Mouse (Mus musculus): ENCODE data around the gene Eif2b3. TPM values are rescaled to one million over a fixed set of nuclear protein-coding genes. Genes with fewer than 3 reads are reported as not detected.

The Eif2b3 gene
- polyA plus RNA-seq, 1 experiment from 2014 or later, result 44.1 TPM

DNA sequence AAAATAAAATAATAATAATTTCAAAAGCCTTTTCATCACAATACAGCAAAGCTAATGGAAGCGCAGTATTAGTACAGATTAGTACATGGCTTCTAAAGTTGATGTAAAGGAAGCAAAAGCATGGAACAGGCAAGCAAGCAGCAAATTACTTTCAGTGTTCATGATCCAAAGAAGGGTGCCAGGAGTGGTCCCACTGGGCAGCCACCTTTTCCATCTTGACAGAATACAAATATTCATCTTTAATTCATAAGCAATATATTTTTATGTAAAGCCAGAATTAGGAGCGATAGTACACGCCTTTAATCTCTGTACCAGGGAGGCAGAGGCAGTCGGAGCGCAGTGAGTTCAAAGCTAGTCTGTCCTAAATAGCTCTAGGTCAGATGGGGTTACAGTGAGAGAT is 100.4 kb downstream of the Eif2b3 start:
- no peak for ATAC-seq (ENCODE audit: low FRiP score)
- Histone ChIP-seq H3K4me1 (peaks cover 14% of the 10 kb centered on the region), H3K4me2 (peak overlapping the region; percentile 99), H3K9me3 (no peaks in the 10 kb centered on the region), H3K9ac (peak overlapping the region; percentile 70), H3K27me3 (no peaks in the 10 kb centered on the region), H3K36me3 (replicated peaks) (no peaks in the 10 kb centered on the region), H3K4me3 (replicated peaks) (peak overlapping the region; percentile 68), H3K27ac (peak overlapping the region; percentile 89)
- 79% methylated on average over 5 of the region's 5 CpGs for WGBS

GRCm38 (mm10) chr4:117120052-117120444 is 100.8 kb downstream of the Eif2b3 start:
- peaks cover 19% of the 10 kb centered on the region for H3K4me1 ChIP-seq
- no peaks in the 10 kb centered on the region for H3K27me3 ChIP-seq
- H3K9me3 ChIP-seq, result no peaks in the 10 kb centered on the region
- WGBS, result 7% methylated on average over 10 of the region's 10 CpGs
- H3K4me3 ChIP-seq (replicated peaks), result peak overlapping the region; percentile 68
- H3K9ac ChIP-seq, result peak overlapping the region; percentile 70
- no peaks in the 10 kb centered on the region for H3K36me3 ChIP-seq (replicated peaks)
- peak; percentile 21; the same call in 1 of the 2 replicates for ATAC-seq (ENCODE audit: low FRiP score)
- peak overlapping the region; percentile 99 for H3K4me2 ChIP-seq
- H3K27ac ChIP-seq, result peak overlapping the region; percentile 89

DNA sequence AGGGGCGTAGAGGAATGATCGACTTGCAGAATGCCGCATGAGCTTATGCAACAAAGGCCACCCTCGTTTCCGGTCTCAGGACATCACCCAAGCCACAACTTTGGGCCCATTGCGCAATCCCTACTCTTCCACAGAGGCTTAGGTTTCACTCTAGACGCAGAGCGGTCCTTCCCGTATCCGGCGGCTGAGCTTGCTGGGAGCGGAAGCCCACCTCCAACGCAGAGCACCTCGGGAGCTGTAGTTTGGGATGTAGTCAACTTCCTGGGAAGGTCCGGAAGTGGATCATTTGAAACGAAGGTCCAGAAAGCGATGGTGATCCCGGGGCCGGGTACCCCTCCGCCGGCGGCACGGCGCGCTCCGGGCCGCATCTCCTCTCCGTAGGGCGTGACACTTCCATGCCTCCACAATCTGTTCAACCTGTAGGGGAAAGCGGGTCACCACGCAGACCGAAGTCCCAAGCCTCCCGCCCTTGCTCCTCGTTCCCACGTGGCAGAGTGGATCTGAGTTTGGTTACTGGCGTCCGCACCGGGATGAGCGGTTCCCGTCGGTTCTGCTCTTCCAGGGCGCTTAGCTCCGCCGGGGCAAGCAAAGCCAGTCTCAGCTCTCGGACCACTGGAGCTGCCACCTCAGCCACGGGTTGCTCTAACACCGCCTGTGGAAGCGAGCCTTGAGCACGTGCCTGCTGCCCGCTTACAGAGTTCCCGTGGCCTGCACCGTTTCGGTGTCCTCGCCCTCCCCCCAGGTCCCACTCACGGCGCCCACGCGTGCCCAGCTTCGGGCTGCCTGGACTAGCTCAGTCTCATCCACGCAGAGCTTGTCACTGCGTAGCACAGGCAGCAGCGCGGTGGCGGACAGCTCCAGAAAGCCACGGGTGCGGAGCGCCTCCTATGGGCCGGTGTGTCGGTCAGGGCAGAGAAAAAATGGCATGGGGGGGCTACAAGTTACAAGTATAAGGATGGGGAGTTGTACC is 101.5 kb downstream of the Eif2b3 start:
- no peaks in the 10 kb centered on the region for H3K36me3 ChIP-seq (replicated peaks)
- H3K4me1 ChIP-seq, result peaks cover 25% of the 10 kb centered on the region
- H3K4me3 ChIP-seq (replicated peaks), result peak overlapping the region; percentile 68
- peak overlapping the region; percentile 99 for H3K4me2 ChIP-seq
- peak overlapping the region; percentile 89 for H3K27ac ChIP-seq
- H3K9ac ChIP-seq, result peak overlapping the region; percentile 70
- WGBS, result under 1% methylated on average over 69 of the region's 69 CpGs
- peak; percentile 94 for ATAC-seq (ENCODE audit: low FRiP score)
- H3K27me3 ChIP-seq, result no peaks in the 10 kb centered on the region
- H3K9me3 ChIP-seq, result no peaks in the 10 kb centered on the region

GRCm38 (mm10) chr4:117122209-117122608 is 103.0 kb downstream of the Eif2b3 start:
- no peak overlapping the region for H3K4me3 ChIP-seq (replicated peaks)
- H3K4me2 ChIP-seq, result no peak overlapping the region
- no peak overlapping the region for H3K27ac ChIP-seq
- WGBS, result 71% methylated on average over 4 of the region's 4 CpGs
- no peak overlapping the region for H3K9ac ChIP-seq
- no peaks in the 10 kb centered on the region for H3K27me3 ChIP-seq
- no peak for ATAC-seq (ENCODE audit: low FRiP score)
- H3K4me1 ChIP-seq, result peaks cover 36% of the 10 kb centered on the region
- H3K9me3 ChIP-seq, result no peaks in the 10 kb centered on the region
- H3K36me3 ChIP-seq (replicated peaks), result no peaks in the 10 kb centered on the region

DNA sequence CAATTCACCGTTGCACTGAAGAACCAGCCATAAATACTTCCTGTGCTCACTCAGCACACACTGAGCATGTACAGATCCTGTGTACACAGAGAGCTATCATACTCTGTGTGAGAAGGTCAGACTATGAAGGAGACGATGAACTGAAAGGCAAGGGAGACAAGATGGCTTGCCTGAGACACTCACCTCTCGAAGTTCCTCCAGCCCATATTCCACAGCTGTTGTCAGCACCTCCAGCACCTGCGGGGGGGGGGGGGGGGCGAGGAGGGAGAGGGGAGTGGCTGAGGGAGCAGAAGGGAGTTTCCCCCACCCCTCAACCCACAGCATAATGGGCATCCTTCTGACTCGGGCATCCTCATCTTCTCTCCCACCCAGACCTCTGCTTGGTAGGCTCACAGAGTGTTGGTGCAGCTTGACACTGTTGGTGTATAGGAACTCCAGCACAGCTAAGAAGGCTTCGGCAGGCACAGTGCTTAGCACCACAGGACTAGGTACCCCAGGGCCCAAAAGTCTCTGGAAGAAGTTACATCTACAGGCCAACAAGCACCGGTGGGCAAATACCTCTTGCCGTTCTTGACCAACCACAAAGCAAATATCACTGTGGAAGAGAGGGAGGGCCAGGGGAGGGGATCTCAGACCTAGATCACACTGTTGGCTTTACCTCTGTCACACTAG is 104.5 kb downstream of the Eif2b3 start:
- Histone ChIP-seq H3K4me2 (no peak overlapping the region), H3K4me1 (peaks cover 36% of the 10 kb centered on the region), H3K27ac (no peak overlapping the region), H3K36me3 (replicated peaks) (peaks cover 7% of the 10 kb centered on the region), H3K9ac (no peak overlapping the region), H3K27me3 (no peaks in the 10 kb centered on the region), H3K4me3 (replicated peaks) (no peak overlapping the region), H3K9me3 (no peaks in the 10 kb centered on the region)
- ATAC-seq (ENCODE audit: low FRiP score), result no peak
- WGBS, result 86% methylated on average over 7 of the region's 9 CpGs

- no peak for ATAC-seq (ENCODE audit: low FRiP score)
- H3K4me1 ChIP-seq, result peaks cover 36% of the 10 kb centered on the region
- peaks cover 12% of the 10 kb centered on the region for H3K36me3 ChIP-seq (replicated peaks)
- H3K27ac ChIP-seq, result no peak overlapping the region
- no peak overlapping the region for H3K4me2 ChIP-seq
- no peak overlapping the region for H3K9ac ChIP-seq
- H3K4me3 ChIP-seq (replicated peaks), result no peak overlapping the region
- WGBS, result 96% methylated on average over 3 of the region's 3 CpGs
- no peaks in the 10 kb centered on the region for H3K9me3 ChIP-seq
- H3K27me3 ChIP-seq, result no peaks in the 10 kb centered on the region
These were observed 105.0 kb downstream of the Eif2b3 start for GRCm38 (mm10) chr4:117124218-117124517.

DNA sequence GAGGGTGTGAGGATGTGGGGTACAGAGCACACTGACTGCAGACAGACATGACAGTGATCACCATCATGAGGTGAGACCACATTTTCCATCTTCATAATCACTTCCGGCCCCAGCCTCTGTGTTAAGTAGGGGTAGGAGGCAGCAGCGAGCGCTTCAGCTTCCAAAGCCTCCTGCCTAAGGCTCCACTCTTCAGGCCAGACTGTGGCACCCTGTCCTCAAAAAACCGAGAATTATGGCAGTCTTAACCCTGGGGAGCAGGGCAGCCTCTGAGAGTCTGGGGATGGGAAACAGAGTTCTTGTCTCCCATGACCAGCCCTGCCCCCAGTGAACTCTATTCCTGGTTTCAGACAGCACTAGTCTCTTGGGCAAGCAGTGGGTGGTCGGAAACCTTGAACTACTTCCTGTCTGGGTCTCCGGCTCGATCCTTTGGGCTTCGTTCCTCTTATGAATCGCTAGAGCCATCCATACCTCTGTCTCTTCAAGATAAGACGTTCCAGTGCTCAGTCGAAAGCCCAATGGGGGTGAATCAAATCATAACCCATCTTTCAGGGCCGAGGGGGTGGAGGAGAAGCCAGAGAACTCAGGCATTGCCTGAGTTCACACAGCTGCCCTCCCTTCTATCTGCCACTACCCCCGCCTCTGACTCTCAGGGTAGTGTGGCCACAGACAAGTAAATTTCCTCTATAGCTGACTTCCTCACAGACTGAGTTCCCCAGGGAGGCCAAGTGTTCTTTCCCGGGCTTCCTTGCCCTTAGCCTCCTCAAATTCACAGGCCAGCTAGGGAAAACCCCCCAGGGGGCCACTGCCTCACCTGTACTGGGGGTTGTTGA is 105.5 kb downstream of the Eif2b3 start:
- Histone ChIP-seq H3K4me2 (peak overlapping the region; percentile 24), H3K27ac (peak overlapping the region; percentile 80), H3K27me3 (no peaks in the 10 kb centered on the region), H3K9me3 (no peaks in the 10 kb centered on the region), H3K4me1 (peaks cover 34% of the 10 kb centered on the region), H3K36me3 (replicated peaks) (peaks cover 15% of the 10 kb centered on the region), H3K9ac (peak overlapping the region; percentile 56), H3K4me3 (replicated peaks) (no peak overlapping the region; the same call in 1 of the 2 replicates)
- ATAC-seq (ENCODE audit: low FRiP score), result no peak
- 80% methylated on average over 14 of the region's 14 CpGs for WGBS

DNA sequence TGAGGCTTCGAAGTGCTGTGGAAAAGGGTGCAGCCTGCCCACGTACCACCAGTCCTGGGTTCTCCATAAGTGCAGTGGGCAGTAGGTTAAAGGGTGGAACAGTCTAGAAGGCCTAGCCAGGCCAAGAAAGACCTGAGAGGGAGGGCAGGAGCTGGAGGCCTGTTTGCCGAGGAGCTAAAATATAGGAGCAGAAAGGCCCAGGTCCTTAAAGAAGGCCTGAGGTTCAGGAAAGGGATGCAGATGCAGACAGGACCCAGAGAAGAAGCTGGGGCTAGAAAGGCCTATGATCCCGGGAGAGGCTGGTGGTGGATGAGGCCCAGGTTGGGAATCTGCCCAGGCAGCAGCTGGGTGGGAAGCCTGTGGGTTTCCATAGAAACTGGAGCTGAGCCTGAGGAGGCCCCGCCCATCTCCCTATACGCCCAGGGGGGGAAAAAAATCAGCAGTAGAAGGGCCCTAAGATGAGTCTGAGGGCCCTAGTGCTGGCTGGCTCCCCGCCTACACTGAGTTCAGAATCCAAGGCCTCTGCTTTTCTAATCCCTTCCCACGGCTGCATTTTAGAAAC is 106.2 kb downstream of the Eif2b3 start, which contains the start of gene Btbd19:
Gene Btbd19, minus strand, starts transcription at position 378 of the 562 bp plus-strand sequence.
- Histone ChIP-seq H3K4me3 (replicated peaks) (no peak within 1 kb of the TSS; the same call in 1 of the 2 replicates), H3K4me2 (peak within 1 kb of the TSS; percentile 24), H3K36me3 (replicated peaks) (peaks cover 20% of the 10 kb centered on the region), H3K27ac (peak within 1 kb of the TSS; percentile 80), H3K9me3 (no peaks in the 10 kb centered on the region), H3K9ac (peak within 1 kb of the TSS; percentile 56), H3K4me1 (peaks cover 34% of the 10 kb centered on the region), H3K27me3 (peaks cover 5% of the 10 kb centered on the region; the same call in 1 of the 2 replicates)
- WGBS, result 32% methylated on average over 8 of the region's 8 CpGs
- peak; percentile 55; the same call in 1 of the 2 replicates for ATAC-seq (ENCODE audit: low FRiP score)

DNA sequence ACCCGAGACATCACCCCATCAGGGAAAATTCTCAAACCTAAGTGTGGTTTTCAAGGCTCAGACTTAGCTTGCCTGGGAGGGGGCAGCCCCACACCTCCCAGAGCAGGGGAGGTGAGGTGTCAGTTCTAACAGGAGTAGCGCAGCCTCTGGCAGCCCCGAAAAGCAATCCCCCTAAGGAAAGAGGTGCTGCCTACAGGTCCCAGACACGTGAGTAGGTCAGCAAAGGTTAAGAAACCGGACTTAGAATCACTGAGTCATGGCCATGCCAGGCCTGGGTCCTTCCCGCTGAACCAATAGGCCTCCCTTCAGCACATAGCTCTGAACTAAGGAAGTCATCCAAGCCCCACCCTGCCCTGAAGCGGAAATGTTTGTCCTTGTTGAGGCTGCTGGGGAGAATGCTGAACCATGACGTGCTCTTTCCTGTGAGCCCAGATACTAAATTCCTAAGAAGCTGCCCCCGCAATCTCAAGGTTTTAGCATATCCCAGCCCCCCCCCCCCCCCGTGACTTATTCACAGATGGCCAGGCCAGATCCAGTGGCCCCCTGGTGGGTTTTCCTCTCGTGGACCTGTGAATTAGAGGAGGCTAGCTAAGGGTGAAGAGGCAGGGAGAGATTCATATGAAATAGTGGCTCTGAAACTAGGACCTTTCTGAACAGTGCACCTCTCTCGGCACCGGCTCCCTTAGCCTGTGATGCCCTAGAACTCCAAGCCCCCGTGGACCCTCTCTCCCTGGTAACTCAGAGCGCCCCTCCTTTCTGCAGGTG is 106.9 kb downstream of the Eif2b3 start:
- H3K27ac ChIP-seq, result peak overlapping the region; percentile 80
- H3K9me3 ChIP-seq, result no peaks in the 10 kb centered on the region
- H3K4me2 ChIP-seq, result no peak overlapping the region
- peaks cover 38% of the 10 kb centered on the region for H3K4me1 ChIP-seq
- H3K4me3 ChIP-seq (replicated peaks), result no peak overlapping the region
- 57% methylated on average over 15 of the region's 15 CpGs for WGBS
- peaks cover 6% of the 10 kb centered on the region; the same call in 1 of the 2 replicates for H3K27me3 ChIP-seq
- no peak overlapping the region for H3K9ac ChIP-seq
- no peak for ATAC-seq (ENCODE audit: low FRiP score)
- peaks cover 22% of the 10 kb centered on the region for H3K36me3 ChIP-seq (replicated peaks)

DNA sequence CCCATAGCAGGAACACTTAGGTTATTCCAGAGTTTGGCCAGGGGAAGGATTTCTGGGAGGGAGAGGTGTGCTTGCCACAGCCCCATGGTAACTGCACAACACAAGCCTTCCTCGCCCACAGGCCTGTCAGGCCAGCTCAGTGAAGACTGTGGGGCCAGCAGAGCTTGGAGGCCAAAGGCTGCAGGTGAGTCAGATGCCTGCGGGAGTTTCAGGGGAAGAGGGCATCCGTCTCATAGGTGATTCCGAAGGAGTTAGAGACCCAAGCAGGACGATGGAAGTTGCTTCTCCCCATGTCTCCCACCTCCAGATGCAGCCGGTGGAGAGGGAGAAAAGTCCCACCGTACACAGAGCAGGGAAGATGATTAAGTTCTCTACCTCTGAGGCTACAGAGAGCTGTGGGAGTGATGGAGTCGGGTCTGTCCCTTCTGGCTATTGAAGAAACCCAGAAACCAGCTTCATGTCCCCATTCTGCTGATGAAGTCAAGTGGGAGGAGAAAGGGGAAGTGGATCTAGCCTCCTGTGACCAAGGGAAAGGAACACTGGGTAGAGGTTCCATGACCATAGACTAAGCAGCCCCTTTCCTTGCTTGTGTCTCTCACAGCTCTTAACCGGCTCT is 107.6 kb downstream of the Eif2b3 start, which contains the start of gene Tctex1d4:
Gene Tctex1d4, plus strand, starts transcription at position 120 of the 616 bp plus-strand sequence.
- H3K36me3 ChIP-seq (replicated peaks), result peaks cover 22% of the 10 kb centered on the region
- peak within 1 kb of the TSS; percentile 24; the same call in 1 of the 2 replicates for H3K4me2 ChIP-seq
- H3K27me3 ChIP-seq, result peaks cover 8% of the 10 kb centered on the region; the same call in 1 of the 2 replicates
- ATAC-seq (ENCODE audit: low FRiP score), result no peak
- H3K9me3 ChIP-seq, result no peaks in the 10 kb centered on the region
- H3K4me1 ChIP-seq, result peaks cover 41% of the 10 kb centered on the region
- WGBS, result 86% methylated on average over 9 of the region's 9 CpGs
- peak within 1 kb of the TSS; percentile 80 for H3K27ac ChIP-seq
- no peak within 1 kb of the TSS for H3K9ac ChIP-seq
- H3K4me3 ChIP-seq (replicated peaks), result no peak within 1 kb of the TSS
